Mouse (Mus musculus): ENCODE measurements around the gene Fbxo39.
"Not testable (repeated sequence)": the region's sequence is repeated elsewhere in the genome, so short reads cannot be mapped to it uniquely, and the experiment has no call there.

Gene Fbxo39

DNA sequence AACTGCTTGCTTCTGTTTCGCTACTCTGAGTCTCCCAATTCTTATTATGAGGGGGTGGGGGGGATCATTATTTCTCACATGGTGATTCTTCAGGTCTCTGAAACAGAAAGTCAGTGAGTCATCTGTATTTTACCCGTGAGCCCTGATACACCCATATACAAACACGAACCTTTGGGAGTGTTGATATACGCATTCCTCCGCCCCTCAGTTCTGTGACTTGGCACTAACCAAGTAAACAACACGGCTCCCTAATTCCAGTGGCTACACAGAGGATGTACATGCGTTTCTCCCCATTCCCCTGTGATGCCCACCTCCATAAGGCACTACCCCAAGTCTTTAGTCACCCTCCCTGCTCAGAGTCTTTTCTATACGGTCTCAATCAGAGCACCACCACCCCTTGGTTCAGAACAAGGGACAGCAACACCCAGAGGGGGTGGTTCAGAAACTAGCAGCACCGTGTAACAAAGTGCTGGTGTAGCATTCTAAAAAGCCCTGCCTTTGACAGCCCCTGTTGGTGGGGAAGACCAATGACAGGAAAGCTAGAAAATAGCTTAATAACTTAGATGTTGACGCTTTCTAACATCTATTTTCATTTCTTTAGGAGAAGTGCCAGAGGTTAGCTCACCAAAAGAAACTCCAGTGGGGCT, 2.8 kb upstream of the Fbxo39 start:
- DNase-seq (ENCODE audit: low read depth) = no peak

DNA sequence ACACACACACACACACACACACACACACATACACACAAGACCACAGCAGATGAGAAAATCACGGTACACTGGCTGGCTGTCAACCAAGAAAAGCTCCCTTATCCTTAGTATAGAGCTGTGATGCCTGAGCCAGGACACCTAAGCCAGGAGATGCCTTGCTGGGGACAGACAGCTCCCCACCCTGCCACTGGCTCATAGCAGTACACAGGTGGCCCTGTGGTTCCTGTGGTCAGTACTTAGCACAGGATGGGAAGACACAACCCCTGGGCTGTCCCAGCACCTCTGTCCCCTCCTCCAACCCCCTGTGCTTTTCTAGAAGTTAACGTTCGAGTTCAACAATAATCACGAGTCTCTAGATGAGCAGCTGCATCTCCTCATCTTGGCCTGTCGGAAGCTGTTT, 3.8 kb downstream of the Fbxo39 start:
- no peak for DNase-seq (ENCODE audit: low read depth)

DNA sequence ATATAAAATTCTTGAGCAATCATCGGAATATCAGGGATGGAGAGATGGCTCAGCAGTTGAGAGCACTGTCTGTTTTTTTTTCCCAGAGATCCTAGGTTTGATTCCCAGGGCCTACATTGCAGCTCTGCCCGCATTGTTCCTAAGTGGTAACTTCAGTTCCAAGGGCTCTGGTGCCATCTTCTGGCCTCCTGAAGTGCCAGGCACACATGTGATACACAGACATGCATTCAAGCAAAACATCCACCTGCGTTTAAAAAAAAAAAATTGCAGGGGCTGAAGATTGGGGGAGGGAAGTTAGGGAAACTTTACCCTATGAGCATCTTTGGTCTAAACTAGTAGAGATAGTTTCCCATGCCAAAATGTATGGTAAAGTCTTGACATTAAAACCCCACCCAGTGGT, 10.2 kb downstream of the Fbxo39 start:
- no peak for DNase-seq (ENCODE audit: low read depth)

DNA sequence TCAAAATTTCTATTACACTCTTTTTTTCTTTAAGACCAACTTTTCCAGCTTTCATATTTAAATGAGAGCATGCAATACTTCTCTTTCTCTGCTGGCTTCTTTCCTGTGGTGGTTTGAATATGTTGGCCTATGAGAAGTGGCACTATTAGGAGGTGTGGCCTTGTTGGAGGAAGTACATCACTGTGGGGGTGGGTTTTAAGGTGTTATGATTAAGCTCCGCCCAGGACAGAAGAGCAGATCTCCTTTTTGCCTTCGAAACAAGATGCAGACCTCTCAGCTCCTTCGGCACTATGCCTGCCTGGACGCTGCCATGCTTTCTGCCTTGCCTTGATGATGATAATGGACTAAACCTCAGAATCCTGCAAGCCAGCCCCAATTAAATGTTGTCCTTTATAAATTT, 11.5 kb downstream of the Fbxo39 start:
- DNase-seq (ENCODE audit: low read depth) = no peak

DNA sequence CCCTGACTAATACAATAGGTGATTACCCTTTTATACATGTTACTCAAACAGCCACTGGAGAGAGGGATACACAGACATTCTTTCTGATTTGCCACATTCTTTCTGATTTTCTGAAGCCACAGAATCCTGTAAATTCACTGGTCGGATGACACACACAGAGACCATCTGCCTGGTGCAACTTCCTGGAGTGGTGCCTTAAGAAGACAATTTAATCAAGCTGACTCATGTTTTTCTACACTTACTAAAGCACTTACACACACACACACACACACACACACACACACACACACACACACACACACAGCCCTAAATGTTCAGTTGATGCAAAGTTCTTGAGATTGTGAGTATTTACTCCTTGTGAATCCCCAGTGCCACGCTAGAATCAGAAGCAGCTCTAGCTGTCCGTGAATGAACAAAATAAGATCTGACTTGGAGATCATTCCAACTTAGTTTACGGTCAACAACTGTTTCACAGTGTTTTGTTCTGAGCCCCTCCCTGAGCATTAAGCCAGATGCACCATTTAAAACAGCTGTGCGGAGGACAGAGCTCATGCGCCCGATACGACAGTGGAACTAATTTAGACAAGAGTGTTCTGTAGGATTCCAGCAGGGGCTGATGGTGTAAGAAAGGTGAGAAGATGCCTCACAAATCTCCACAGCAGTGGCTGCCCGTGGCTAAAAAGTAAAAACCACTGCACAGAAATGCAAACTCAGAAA, 18.9 kb downstream of the Fbxo39 start:
- DNase-seq (ENCODE audit: low read depth) = peak; percentile 9

DNA sequence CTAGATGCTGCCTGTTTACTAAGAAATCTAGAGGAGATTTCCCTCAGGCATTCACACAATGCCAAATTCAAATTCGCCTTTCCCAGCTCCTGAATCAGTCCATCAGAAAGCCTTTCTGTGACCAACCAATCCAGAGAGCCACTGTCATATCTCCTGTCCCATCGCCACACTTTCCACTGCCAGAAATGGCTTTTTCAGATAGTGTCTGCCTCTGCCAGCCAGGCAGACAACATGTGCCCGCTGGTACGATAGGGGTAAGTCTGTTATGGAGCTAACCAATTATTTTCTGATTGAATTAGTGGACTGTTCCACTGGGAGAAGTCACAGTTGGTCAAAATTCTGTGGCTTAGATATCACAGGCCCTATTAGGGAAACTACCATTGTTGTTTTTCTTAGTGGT, 20.4 kb downstream of the Fbxo39 start:
- DNase-seq (ENCODE audit: low read depth) = no peak

DNA sequence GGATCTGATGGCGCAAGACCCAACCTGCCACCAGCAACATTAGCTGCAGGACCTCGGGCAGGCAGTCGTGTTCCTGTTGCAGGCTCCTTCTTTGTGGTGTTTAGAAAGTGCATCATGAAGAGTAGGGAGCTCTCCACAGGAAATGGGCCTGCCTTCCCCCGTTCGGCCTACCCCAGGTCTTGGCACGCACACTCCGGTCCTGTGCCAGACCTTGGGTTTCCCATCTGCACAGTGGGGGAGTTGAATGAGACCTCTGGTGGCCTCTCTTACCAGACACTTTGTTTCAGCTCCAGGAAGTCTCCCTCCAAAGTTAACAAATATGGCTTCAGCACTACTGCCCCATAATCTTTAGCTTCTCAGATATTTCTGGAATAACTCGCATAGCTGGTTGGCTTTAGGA, 22.5 kb downstream of the Fbxo39 start:
- no peak for DNase-seq (ENCODE audit: low read depth)

DNA sequence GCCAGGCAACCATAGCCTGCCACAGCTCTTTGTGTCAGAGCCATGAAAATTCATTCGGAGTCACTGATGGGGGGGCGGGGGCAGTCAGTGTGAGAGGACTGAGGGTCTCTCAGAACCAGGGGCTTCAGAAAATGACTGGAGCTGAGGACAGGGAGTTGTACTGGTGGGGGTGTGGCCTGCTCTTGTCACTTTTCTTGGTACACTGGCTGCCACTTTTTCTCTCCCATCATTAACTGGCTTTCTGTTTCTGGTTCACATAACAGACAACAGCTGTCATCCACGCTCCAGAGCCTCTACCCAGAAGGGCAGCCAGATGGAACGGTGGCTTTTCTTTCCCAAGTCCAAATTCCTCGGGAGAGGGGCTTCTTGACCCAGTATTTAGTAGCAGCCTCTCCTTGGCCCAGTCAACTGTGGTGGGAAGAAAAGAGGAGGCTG, 24.2 kb downstream of the Fbxo39 start:
- no peak for DNase-seq (ENCODE audit: low read depth)

DNA sequence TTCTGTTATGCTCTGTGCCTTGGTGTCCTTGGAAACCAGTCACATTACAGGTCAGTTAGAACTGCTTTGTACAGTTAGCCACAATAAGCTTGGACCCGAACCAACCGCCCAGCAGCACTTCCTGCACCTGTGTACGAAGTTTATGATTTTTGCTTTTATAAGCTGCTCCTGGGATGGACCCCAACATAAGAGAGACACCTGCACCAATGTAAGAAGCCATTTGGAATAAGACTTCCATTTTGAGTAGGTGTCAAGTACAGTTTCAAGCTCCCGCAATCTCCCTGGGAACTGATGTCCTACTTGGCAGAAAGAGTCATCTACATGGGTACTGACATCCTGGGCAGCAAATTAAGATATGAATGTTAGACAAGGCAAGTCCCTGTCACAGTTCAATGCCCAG, 25.5 kb downstream of the Fbxo39 start:
- no peak for DNase-seq (ENCODE audit: low read depth)

DNA sequence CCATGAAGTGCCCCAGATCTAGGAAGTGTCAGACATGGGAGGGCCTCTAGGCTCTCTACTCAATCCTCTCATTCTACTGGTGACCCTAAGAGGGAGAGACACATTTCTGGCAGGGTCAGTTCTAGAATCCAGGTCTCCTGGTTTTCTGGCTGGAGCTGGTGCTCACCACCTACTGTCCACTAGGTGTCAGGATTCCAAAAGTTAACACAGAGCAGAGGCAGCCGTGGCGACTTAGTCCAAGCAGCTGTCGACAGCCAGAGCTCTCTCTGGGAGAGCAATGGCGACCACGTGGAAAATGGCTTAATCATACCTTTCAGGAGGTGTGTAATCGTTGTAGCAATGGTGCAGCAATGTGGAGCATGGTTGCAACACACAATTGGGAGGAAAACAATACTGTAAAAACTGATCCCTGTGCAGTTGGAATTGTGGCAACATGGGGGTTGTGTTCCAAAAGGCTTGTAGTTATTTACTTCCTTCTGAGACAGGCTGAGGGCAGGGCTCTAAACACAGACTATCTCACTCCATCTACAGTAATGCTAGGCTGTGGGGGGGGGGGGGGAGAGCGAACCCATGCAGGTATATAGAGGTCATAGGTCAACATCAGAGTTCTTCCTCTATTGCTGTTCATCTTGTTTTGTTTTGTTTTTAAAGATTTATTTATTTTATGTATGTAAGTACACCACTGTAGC, 28.4 kb downstream of the Fbxo39 start:
- DNase-seq (ENCODE audit: low read depth) = peak; percentile 70

DNA sequence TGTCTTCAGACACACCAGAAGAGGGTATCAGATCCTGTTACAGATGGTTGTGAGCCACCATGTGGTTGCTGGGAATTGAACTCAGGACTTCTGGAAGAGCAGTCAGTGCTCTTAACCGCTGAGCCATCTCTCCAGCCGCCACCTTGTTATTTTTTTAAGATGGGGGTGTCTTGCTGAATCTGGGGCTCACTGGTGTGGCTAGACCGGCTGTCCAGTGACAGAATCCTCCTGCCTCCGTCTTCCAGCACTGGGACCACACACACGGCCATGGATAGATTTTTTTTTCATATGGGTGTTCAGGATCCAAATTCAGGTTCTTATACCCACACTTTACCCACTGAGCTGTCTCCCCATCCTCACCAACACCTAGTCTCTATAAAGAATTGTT, 29.0 kb downstream of the Fbxo39 start:
- DNase-seq (ENCODE audit: low read depth) = not testable (repeated sequence)

DNA sequence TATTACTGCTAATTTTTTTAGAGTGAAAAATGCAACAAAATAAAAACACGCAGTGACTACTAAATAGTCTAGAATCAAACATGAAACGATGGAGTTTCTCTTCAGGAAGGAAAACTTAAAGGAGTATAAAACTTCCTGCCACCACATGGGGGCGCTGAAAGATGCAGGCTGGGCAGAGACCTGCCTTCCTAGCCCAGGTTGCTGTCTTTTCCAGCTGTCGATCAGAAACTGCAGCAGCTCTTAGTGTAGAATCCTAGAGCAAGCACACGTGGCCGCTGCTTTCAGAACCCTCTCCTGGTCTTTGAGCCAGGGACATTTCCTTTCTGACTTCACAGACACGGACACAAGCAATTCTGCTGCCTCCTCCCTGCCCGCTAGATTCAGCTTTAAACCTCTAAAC, 29.7 kb downstream of the Fbxo39 start:
- DNase-seq (ENCODE audit: low read depth) = no peak

DNA sequence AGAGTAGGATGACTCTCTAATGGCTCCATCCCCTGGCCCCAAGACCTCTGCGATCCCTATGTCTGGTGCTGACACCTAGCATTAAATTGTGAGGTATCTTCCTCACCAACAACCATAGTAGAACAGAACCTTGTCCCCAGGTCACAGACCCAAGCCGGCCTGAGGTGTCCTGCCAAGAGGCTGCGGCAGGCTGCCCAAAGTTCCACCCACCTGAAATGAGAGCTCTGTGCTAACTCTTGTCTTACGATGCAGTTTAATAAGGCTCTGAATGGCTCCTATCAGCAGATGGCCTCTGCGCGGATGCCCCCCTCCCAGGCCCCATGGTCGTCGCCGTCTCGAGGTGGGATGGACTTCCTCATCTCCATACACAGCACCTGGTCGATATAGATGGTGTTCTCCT, 30.2 kb downstream of the Fbxo39 start:
- no peak for DNase-seq (ENCODE audit: low read depth)

DNA sequence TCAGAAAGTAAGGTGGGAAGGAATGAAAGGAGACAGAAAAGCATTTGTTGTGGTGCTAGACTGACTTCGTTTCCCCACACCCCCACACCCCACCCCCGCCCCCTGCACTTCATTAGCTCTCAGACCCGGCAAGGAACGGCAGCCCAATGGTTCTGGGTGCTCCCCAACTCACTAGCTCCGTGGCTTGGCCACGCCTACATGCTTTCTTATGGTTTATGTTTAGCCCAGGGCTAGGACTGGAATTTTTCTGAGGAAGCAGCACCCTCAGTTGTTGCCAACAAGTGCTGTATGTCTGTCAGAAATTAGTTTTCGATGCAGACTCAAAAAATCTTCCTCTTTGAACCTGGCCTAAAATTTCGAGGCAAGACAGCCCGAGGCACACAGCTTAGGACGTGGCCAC, 34.3 kb downstream of the Fbxo39 start:
- DNase-seq (ENCODE audit: low read depth) = no peak

DNA sequence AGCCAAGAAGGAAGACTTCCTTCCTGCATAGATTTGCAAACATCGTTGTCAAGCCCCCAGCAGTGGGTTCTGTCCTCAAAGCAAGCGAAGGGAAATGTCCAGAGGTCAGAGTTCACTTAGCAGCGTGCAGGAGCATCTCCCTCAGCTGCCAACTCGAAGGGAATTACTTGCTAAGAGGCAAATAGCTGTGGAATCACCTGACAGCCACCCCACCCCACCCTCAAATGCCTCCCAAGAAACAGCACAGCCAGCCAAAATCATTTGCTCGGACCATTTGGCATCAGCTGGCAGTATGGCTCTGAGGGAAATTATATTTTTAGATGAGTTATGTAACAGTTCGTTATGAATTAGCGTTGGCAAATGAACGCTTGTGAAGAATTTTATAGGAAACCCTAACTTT, 34.8 kb downstream of the Fbxo39 start:
- no peak for DNase-seq (ENCODE audit: low read depth)

DNA sequence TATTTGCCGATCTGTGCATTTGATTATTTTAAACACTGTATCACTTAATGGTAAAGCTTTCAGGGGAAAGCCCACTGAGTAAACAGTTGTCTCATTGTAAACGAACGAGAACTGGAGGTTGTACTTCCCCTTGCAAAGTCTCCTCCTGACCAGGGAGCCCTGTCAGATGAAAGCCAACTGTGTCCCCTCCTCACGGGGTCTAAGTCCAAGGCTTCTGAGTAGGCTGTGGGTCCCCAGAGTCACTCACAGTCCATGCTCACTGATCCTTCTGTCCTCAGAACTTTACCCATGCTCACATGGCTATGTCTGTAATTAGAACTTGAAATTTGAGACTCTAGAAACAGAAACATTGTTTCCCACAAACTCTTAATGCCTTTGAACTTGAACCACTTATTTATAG, 35.4 kb downstream of the Fbxo39 start:
- no peak for DNase-seq (ENCODE audit: low read depth)

DNA sequence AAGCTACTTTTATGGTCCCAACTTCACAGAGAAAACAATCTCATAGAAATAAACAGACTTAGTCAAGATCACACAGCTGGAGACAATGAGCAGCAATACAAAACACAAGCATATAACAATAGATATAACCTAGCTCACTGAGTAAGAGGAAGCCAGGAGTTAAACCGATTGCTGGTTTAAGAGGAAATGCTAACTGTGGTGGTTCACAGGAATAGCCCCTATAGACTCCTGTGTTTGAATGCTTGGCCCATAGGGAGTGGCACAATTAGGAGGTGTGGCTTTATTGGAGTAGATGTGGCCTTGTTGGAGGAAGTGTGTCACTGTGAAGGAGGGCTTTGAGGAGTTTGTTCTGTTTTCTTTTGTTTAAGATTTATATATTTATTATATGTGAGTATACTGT, 38.0 kb downstream of the Fbxo39 start:
- no peak for DNase-seq (ENCODE audit: low read depth)

DNA sequence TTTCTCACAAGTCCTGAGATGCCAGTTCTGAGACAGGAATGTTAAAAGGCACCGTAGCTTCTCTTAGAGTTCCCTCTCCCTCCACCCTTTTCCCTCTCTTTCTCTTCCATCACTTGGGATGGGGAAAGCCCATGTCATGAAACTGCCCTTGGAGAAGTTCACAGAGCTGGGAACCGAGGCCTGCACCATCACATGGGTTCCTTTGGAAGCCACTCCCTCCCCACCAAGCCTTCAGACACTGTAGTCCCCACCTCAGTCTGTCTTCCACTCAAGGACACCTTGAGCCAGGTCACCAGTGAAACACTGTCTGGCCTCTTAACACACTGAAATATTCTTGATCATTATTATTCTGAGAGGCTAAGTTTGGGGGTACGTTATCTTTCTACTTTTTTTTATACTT, 38.9 kb downstream of the Fbxo39 start:
- no peak for DNase-seq (ENCODE audit: low read depth)

DNA sequence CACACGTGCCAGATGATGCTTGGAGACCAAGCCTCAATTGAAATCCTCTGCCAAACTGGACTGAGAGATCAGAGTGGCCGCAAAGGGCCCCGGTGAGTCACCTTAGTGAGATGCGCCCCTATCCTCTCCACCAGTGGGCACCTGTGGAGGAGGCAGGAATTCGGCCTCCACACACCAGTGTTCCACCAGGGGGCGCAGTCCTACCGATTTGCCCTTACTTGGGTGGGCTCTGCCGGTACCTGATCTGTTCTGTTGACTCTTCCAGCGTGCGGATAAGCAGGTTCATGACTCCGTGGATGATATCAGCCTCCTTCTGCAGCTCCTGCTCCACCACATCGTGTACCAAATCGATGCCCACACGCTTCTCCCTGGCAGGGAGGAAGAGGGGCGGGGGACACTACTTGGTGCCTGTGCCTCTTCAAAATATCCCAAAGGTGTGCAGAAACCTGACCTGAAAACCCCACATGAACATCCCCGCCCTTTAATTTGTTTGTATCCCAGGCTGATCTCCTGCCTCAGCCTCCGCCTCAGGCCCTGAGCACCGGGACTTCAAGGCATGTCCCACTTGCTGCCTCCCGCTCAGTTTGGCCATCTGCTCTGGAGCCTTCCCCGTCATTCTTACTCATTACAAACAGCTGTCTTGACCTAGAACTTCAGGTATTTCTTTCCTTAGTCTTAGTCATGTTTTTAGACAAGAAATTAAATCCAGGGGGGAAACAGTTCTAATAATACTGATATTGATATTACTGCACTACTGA, 40.9 kb downstream of the Fbxo39 start:
- no peak for DNase-seq (ENCODE audit: low read depth)

DNA sequence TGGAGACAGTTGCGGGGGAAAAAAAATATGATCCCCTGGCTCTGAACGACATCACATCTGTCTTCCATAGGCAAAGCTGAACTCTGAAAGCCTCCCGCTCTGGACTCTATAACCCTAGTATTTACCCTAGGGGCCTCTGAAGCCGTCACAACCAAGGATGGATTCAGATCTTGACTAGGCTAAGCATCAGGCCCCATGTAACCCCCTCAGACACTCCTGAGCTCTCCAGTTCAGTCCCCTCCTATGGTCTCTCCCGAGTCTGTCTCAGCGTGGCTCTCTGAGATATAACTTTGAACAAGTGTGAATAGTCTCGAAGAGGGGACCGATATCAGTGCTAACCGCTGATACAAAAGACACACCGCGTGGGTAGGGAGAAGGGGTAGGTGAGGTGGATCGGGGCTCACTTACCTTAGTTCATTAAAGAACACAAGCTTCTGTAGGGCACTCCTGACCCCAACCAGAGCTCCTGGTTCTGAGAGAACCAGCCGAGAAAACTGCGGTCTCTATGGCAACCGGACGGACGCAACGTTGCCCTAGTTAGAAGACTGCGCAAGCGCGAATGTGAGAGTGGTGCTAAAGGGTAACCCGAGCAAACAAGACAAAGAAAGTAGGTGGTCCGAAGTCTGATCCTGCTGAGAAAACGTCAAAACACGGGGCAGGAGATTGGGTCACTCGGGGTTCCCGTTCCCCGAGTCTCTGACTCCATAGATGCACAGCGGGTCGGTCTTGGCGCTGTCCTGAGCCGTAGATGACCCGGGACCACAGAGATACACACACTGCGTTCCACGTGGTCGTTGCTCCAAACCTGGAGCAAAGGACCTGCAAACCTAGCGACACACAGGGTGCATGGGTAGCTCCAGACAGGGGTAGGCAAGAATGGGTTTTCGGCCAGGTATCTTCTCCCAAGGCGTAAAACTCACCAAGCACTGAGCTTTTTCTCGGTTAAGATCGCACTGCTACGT, 47.4 kb downstream of the Fbxo39 start:
- DNase-seq (ENCODE audit: low read depth) = no peak

DNA sequence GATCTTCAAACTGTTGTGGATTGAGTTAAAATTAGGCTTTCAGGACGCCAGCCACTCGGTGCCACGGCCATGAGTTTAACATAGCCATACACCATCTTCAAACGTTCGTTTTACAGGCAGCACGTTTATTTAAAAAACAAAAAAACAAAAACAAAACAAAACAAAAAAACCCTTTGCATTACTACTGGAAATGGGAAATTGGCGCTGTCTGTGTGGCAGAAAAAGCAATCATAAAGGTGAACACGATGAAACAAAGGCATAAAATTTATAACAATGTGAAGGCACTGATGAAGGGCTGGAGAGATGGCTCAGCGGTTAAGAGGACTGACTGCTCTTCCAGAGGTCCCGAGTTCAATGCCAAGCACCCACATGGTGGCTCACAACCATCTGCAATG, 48.1 kb downstream of the Fbxo39 start, which contains the start of gene Tekt1:
Gene Tekt1 (minus strand): TSS at position 96 of the 395 bp plus-strand sequence.
- no peak for DNase-seq (ENCODE audit: low read depth)

Measured in fibroblast of lung, adult 2 months (primary cell).